Mouse (Mus musculus) midbrain, embryonic 15.5 days (tissue): ENCODE measurements around the gene Ubl3. TPM values are rescaled to one million over a fixed set of nuclear protein-coding genes. Genes with fewer than 3 reads are reported as not detected.

ENCODE experiments used
- ATAC-seq: fragments of 200-750 bp; cut with Nextera tagmentation; replicated peaks from 2 replicates; pipeline ENCODE4 v1.8.0; 2017; ENCODE audit warnings: moderate TSS enrichment
- H3K27ac ChIP-seq: fragments of 300-500 bp; sonication (generic); 2 replicates; pipeline ENCODE4 v1.5.1; 2015; ENCODE audit warnings: mild to moderate bottlenecking, inconsistent platforms
- H3K27me3 ChIP-seq: fragments of 300-500 bp; sonication (generic); replicated peaks from 2 replicates; pipeline ENCODE4 v1.6.1; 2015; ENCODE audit warnings: inconsistent platforms
- H3K36me3 ChIP-seq: fragments of 300-500 bp; sonication (generic); replicated peaks from 2 replicates; pipeline ENCODE4 v1.6.1; 2015; ENCODE audit warnings: inconsistent platforms
- H3K4me1 ChIP-seq: fragments of 300-500 bp; sonication (generic); 2 replicates; pipeline ENCODE4 v1.6.1; 2015; ENCODE audit warnings: inconsistent platforms
- H3K4me2 ChIP-seq: fragments of 300-500 bp; sonication (generic); 2 replicates; pipeline ENCODE4 v1.6.1; 2015; ENCODE audit warnings: inconsistent platforms, mild to moderate bottlenecking, moderate library complexity
- H3K4me3 ChIP-seq: fragments of 300-500 bp; sonication (generic); 2 replicates; pipeline ENCODE4 v1.5.1; 2015; ENCODE audit warnings: mild to moderate bottlenecking, inconsistent platforms
- H3K9ac ChIP-seq: fragments of 300-500 bp; sonication (generic); 2 replicates; pipeline ENCODE4 v1.6.1; 2015; ENCODE audit warnings: mild to moderate bottlenecking, inconsistent platforms
- H3K9me3 ChIP-seq: fragments of 300-500 bp; sonication (generic); 2 replicates; pipeline ENCODE4 v1.6.1; 2016; ENCODE audit warnings: inconsistent platforms
- WGBS: fragments of 180-500 bp; shearing (Covaris S2); methylation state at CpG from one replicate; pipeline ENCODE4 v1.1.7; 2015; ENCODE audit warnings: mixed read lengths; 5-methylcytosine and 5-hydroxymethylcytosine counted together
- polyA plus RNA-seq: library from polyadenylated mRNA; unstranded; fragments of >200 nt; fragmentation: Nextera tagmentation; extraction: Ambion mirVana; gene quantifications from 2 replicates; pipeline ENCODE4 v1.2.1, GENCODE M21; 2015

Ubl3 gene
- polyA plus RNA-seq, 1 experiment from 2014 or later, result 78.7 TPM

GRCm38 (mm10) chr5:148556509-148556908 is 3.9 kb upstream of the Ubl3 start:
- ATAC-seq, result no peak
- Histone ChIP-seq H3K27me3 (no peaks in the 10 kb centered on the region), H3K9me3 (no peaks in the 10 kb centered on the region), H3K9ac (no peak overlapping the region), H3K4me2 (no peak overlapping the region), H3K27ac (no peak overlapping the region), H3K36me3 (no peaks in the 10 kb centered on the region), H3K4me3 (no peak overlapping the region), H3K4me1 (peaks cover 20% of the 10 kb centered on the region)
- 88% methylated on average over 5 of the region's 5 CpGs for WGBS

GRCm38 (mm10) chr5:148555156-148555555 is 2.6 kb upstream of the Ubl3 start:
- H3K27ac ChIP-seq, result no peak overlapping the region
- H3K36me3 ChIP-seq, result no peaks in the 10 kb centered on the region
- H3K27me3 ChIP-seq, result no peaks in the 10 kb centered on the region
- no peak overlapping the region; the same call in 1 of the 2 replicates for H3K4me3 ChIP-seq
- H3K9ac ChIP-seq, result no peak overlapping the region
- ATAC-seq, result no peak
- WGBS, result 75% methylated on average over 10 of the region's 10 CpGs
- peaks cover 24% of the 10 kb centered on the region for H3K4me1 ChIP-seq
- H3K4me2 ChIP-seq, result peak overlapping the region; percentile 40
- H3K9me3 ChIP-seq, result no peaks in the 10 kb centered on the region

- Histone ChIP-seq H3K27me3 (no peaks in the 10 kb centered on the region), H3K9ac (no peak overlapping the region; the same call in 1 of the 2 replicates), H3K27ac (no peak overlapping the region), H3K4me2 (peak overlapping the region; percentile 40), H3K9me3 (no peaks in the 10 kb centered on the region), H3K36me3 (no peaks in the 10 kb centered on the region), H3K4me3 (peak overlapping the region; percentile 16), H3K4me1 (peaks cover 29% of the 10 kb centered on the region)
- WGBS, result under 1% methylated on average over 16 of the region's 16 CpGs
- no peak for ATAC-seq
Measured at GRCm38 (mm10) chr5:148554701-148555100, 2.1 kb upstream of the Ubl3 start.

GRCm38 (mm10) chr5:148554242-148554641 is 1.7 kb upstream of the Ubl3 start:
- no peak overlapping the region for H3K9ac ChIP-seq

GRCm38 (mm10) chr5:148553723-148554122 is 1.1 kb upstream of the Ubl3 start:
- H3K4me3 ChIP-seq, result no peak overlapping the region
- no peak for ATAC-seq
- H3K36me3 ChIP-seq, result no peaks in the 10 kb centered on the region
- no peak overlapping the region for H3K9ac ChIP-seq
- no peaks in the 10 kb centered on the region for H3K9me3 ChIP-seq
- 33% methylated on average over 14 of the region's 14 CpGs for WGBS
- H3K27ac ChIP-seq, result no peak overlapping the region
- no peak overlapping the region for H3K4me2 ChIP-seq
- no peaks in the 10 kb centered on the region for H3K27me3 ChIP-seq
- H3K4me1 ChIP-seq, result peaks cover 37% of the 10 kb centered on the region

More at GRCm38 (mm10) chr5:148554242-148554641, 1.7 kb upstream of the Ubl3 start:
- Histone ChIP-seq H3K36me3 (no peaks in the 10 kb centered on the region), H3K4me1 (peaks cover 33% of the 10 kb centered on the region), H3K27ac (no peak overlapping the region), H3K27me3 (no peaks in the 10 kb centered on the region), H3K4me3 (no peak overlapping the region), H3K4me2 (peak overlapping the region; percentile 40), H3K9me3 (no peaks in the 10 kb centered on the region)
- WGBS, result 12% methylated on average over 7 of the region's 7 CpGs
- ATAC-seq, result no peak

GRCm38 (mm10) chr5:148551764-148552136 is 839 bp downstream of the Ubl3 start:
- Histone ChIP-seq H3K27me3 (no peaks in the 10 kb centered on the region), H3K36me3 (no peaks in the 10 kb centered on the region), H3K9ac (peak overlapping the region; percentile 70), H3K4me3 (peak overlapping the region; percentile 84), H3K9me3 (no peaks in the 10 kb centered on the region), H3K27ac (peak overlapping the region; percentile 98), H3K4me1 (peaks cover 50% of the 10 kb centered on the region), H3K4me2 (peak overlapping the region; percentile 76)
- WGBS, result under 1% methylated on average over 17 of the region's 17 CpGs
- ATAC-seq, result no peak

GRCm38 (mm10) chr5:148550821-148551763 is 1.5 kb downstream of the Ubl3 start:
- ATAC-seq, result no peak
- H3K27me3 ChIP-seq, result no peaks in the 10 kb centered on the region
- peak overlapping the region; percentile 76 for H3K4me2 ChIP-seq
- H3K9ac ChIP-seq, result peak overlapping the region; percentile 70
- no peaks in the 10 kb centered on the region for H3K9me3 ChIP-seq
- WGBS, result under 1% methylated on average over 28 of the region's 28 CpGs
- H3K4me3 ChIP-seq, result peak overlapping the region; percentile 84
- H3K36me3 ChIP-seq, result no peaks in the 10 kb centered on the region
- H3K27ac ChIP-seq, result peak overlapping the region; percentile 98
- peaks cover 52% of the 10 kb centered on the region for H3K4me1 ChIP-seq

GRCm38 (mm10) chr5:148550393-148550792 is 2.2 kb downstream of the Ubl3 start:
- peak overlapping the region; percentile 76 for H3K4me2 ChIP-seq
- no peaks in the 10 kb centered on the region for H3K36me3 ChIP-seq
- H3K27ac ChIP-seq, result peak overlapping the region; percentile 40
- peaks cover 52% of the 10 kb centered on the region for H3K4me1 ChIP-seq
- no peak for ATAC-seq
- peak overlapping the region; percentile 70 for H3K9ac ChIP-seq
- no peaks in the 10 kb centered on the region for H3K9me3 ChIP-seq
- no peaks in the 10 kb centered on the region for H3K27me3 ChIP-seq
- H3K4me3 ChIP-seq, result peak overlapping the region; percentile 84
- under 1% methylated on average over 6 of the region's 6 CpGs for WGBS

- WGBS, result 16% methylated on average over 4 of the region's 4 CpGs
- no peak overlapping the region for H3K27ac ChIP-seq
- peaks cover 43% of the 10 kb centered on the region for H3K4me1 ChIP-seq
- H3K4me2 ChIP-seq, result peak overlapping the region; percentile 76
- no peaks in the 10 kb centered on the region for H3K27me3 ChIP-seq
- H3K9ac ChIP-seq, result no peak overlapping the region
- ATAC-seq, result no peak
- H3K4me3 ChIP-seq, result peak overlapping the region; percentile 84
- no peaks in the 10 kb centered on the region for H3K36me3 ChIP-seq
- no peaks in the 10 kb centered on the region for H3K9me3 ChIP-seq
Measured at GRCm38 (mm10) chr5:148549307-148549706, 3.3 kb downstream of the Ubl3 start.

- no peak overlapping the region for H3K4me3 ChIP-seq
- no peaks in the 10 kb centered on the region for H3K27me3 ChIP-seq
- no peak overlapping the region for H3K27ac ChIP-seq
- 81% methylated on average over 9 of the region's 9 CpGs for WGBS
- peak overlapping the region; percentile 19 for H3K4me2 ChIP-seq
- peaks cover 40% of the 10 kb centered on the region for H3K4me1 ChIP-seq
- no peaks in the 10 kb centered on the region for H3K36me3 ChIP-seq
- no peak for ATAC-seq
- H3K9me3 ChIP-seq, result no peaks in the 10 kb centered on the region
- no peak overlapping the region for H3K9ac ChIP-seq
Measured at GRCm38 (mm10) chr5:148548568-148548967, 4.0 kb downstream of the Ubl3 start.

- Histone ChIP-seq H3K9ac (no peak overlapping the region), H3K4me2 (peak overlapping the region; percentile 19), H3K27me3 (no peaks in the 10 kb centered on the region), H3K4me1 (peaks cover 36% of the 10 kb centered on the region), H3K4me3 (no peak overlapping the region), H3K36me3 (no peaks in the 10 kb centered on the region), H3K9me3 (no peaks in the 10 kb centered on the region), H3K27ac (no peak overlapping the region)
- ATAC-seq, result no peak
- 41% methylated on average over 10 of the region's 10 CpGs for WGBS
Measured at GRCm38 (mm10) chr5:148547870-148548456, 4.6 kb downstream of the Ubl3 start.

GRCm38 (mm10) chr5:148546970-148547369 is 5.6 kb downstream of the Ubl3 start:
- no peak overlapping the region for H3K4me2 ChIP-seq
- H3K9ac ChIP-seq, result no peak overlapping the region
- no peaks in the 10 kb centered on the region for H3K36me3 ChIP-seq
- peaks cover 34% of the 10 kb centered on the region for H3K4me1 ChIP-seq
- no peaks in the 10 kb centered on the region for H3K9me3 ChIP-seq
- ATAC-seq, result no peak
- no peak overlapping the region for H3K4me3 ChIP-seq
- H3K27me3 ChIP-seq, result no peaks in the 10 kb centered on the region
- no peak overlapping the region for H3K27ac ChIP-seq
- 48% methylated on average over 2 of the region's 2 CpGs for WGBS
